Mouse (Mus musculus) midbrain, embryonic 11.5 days (tissue): ENCODE measurements around the gene Efcab11. TPM values are rescaled to one million over a fixed set of nuclear protein-coding genes. Genes with fewer than 3 reads are reported as not detected.

ENCODE experiments used
- ATAC-seq: fragments of 200-750 bp; cut with Nextera tagmentation; 2 replicates; pipeline ENCODE4 v1.8.0; 2017; ENCODE audit warnings: moderate TSS enrichment, moderate library complexity; ENCODE audit not compliant: low FRiP score
- DNase-seq: peaks from one replicate; pipeline ENCODE4 v3.0.0; 2015; ENCODE audit warnings: low spot score; ENCODE audit errors: missing footprints
- H3K27ac ChIP-seq: fragments of 300-500 bp; sonication (generic); 2 replicates; pipeline ENCODE4 v1.5.1; 2014; ENCODE audit warnings: low read depth, low read length
- H3K27me3 ChIP-seq: fragments of 300-500 bp; sonication (generic); 2 replicates; pipeline ENCODE4 v1.6.1; 2014; ENCODE audit warnings: mild to moderate bottlenecking, low read length, moderate library complexity, mixed read lengths; ENCODE audit not compliant: control insufficient read depth, insufficient read depth
- H3K36me3 ChIP-seq: fragments of 300-500 bp; sonication (generic); 2 replicates; pipeline ENCODE4 v1.6.1; 2014; ENCODE audit warnings: mild to moderate bottlenecking, low read length, moderate library complexity, mixed read lengths; ENCODE audit not compliant: control insufficient read depth, insufficient read depth
- H3K4me1 ChIP-seq: fragments of 300-500 bp; sonication (generic); 2 replicates; pipeline ENCODE4 v1.6.1; 2014; ENCODE audit warnings: low read length; ENCODE audit not compliant: control insufficient read depth, insufficient read depth
- H3K4me2 ChIP-seq: fragments of 300-500 bp; sonication (generic); 2 replicates; pipeline ENCODE4 v1.6.1; 2014; ENCODE audit warnings: mild to moderate bottlenecking, moderate library complexity
- H3K4me3 ChIP-seq: fragments of 300-500 bp; sonication (generic); 2 replicates; pipeline ENCODE4 v1.5.1; 2014; ENCODE audit warnings: low read depth, low read length
- H3K9ac ChIP-seq: fragments of 300-500 bp; sonication (generic); 2 replicates; pipeline ENCODE4 v1.6.1; 2014; ENCODE audit warnings: low read length
- H3K9me3 ChIP-seq: fragments of 300-500 bp; sonication (generic); 2 replicates; pipeline ENCODE4 v1.6.1; 2016; ENCODE audit warnings: low read length; ENCODE audit not compliant: control insufficient read depth
- WGBS: fragments of 180-500 bp; shearing (Covaris S2); extraction: QIAGEN DNeasy Blood & Tissue Kit; methylation state at CpG from one replicate; pipeline ENCODE4 v1.1.7; 2014; 5-methylcytosine and 5-hydroxymethylcytosine counted together
- polyA plus RNA-seq: library from polyadenylated mRNA; unstranded; fragments of >200 nt; fragmentation: Nextera tagmentation; extraction: Ambion mirVana; gene quantifications from 2 replicates; pipeline ENCODE4 v1.2.1, GENCODE M21; 2014

The Efcab11 gene
- polyA plus RNA-seq, 1 experiment from 2014 or later, result 23.8 TPM

DNA sequence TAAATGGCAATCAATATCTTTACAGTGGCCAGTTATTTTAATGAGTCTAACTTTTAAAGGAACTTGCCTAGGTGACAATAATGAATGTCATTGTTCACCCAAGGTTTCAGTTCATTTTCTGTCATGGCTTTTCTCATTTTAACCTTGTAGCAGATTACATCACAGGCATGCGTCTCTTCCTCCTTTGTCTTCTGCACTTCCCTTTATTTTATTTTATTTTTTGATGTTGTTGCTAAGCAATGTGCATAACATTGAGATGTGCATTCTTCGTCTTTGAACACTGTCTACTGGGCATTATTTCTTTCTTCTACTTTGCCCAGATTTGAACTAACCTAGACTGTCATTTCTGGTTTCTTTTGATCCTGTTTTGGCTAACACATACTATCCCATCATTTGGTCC is 88.3 kb downstream of the Efcab11 start:
- H3K4me1 ChIP-seq, result peaks cover 6% of the 10 kb centered on the region
- H3K9me3 ChIP-seq, result no peaks in the 10 kb centered on the region
- no peaks in the 10 kb centered on the region for H3K27me3 ChIP-seq
- DNase-seq, result no peak
- 74% methylated on average over 2 of the region's 2 CpGs for WGBS
- H3K9ac ChIP-seq, result no peak overlapping the region
- H3K27ac ChIP-seq, result no peak overlapping the region
- ATAC-seq, result no peak
- H3K36me3 ChIP-seq, result no peaks in the 10 kb centered on the region
- no peak overlapping the region for H3K4me3 ChIP-seq
- H3K4me2 ChIP-seq, result no peak overlapping the region

GRCm38 (mm10) chr12:99794792-99795620 is 89.2 kb downstream of the Efcab11 start:
- Histone ChIP-seq H3K4me2 (no peak overlapping the region), H3K9ac (no peak overlapping the region), H3K27me3 (no peaks in the 10 kb centered on the region), H3K27ac (no peak overlapping the region), H3K4me3 (no peak overlapping the region), H3K4me1 (peaks cover 6% of the 10 kb centered on the region), H3K9me3 (no peaks in the 10 kb centered on the region), H3K36me3 (no peaks in the 10 kb centered on the region)
- 83% methylated on average over 7 of the region's 7 CpGs for WGBS
- ATAC-seq (no peak), DNase-seq (no peak)

GRCm38 (mm10) chr12:99794158-99794515 is 90.1 kb downstream of the Efcab11 start:
- H3K9ac ChIP-seq, result no peak overlapping the region
- no peak for ATAC-seq
- WGBS, result 75% methylated on average over 4 of the region's 4 CpGs

GRCm38 (mm10) chr12:99793465-99794157 is 90.6 kb downstream of the Efcab11 start:
- Histone ChIP-seq H3K27me3 (no peaks in the 10 kb centered on the region), H3K4me2 (no peak overlapping the region), H3K4me3 (no peak overlapping the region), H3K27ac (no peak overlapping the region), H3K9ac (no peak overlapping the region), H3K36me3 (no peaks in the 10 kb centered on the region), H3K9me3 (no peaks in the 10 kb centered on the region), H3K4me1 (peaks cover 6% of the 10 kb centered on the region)
- no peak for DNase-seq
- ATAC-seq, result no peak
- WGBS, result 63% methylated on average over 10 of the region's 10 CpGs

More at GRCm38 (mm10) chr12:99794158-99794515, 90.1 kb downstream of the Efcab11 start:
- no peak for DNase-seq
- Histone ChIP-seq H3K4me3 (no peak overlapping the region), H3K36me3 (no peaks in the 10 kb centered on the region), H3K4me2 (no peak overlapping the region), H3K4me1 (peaks cover 6% of the 10 kb centered on the region), H3K27ac (no peak overlapping the region), H3K27me3 (no peaks in the 10 kb centered on the region), H3K9me3 (no peaks in the 10 kb centered on the region)

DNA sequence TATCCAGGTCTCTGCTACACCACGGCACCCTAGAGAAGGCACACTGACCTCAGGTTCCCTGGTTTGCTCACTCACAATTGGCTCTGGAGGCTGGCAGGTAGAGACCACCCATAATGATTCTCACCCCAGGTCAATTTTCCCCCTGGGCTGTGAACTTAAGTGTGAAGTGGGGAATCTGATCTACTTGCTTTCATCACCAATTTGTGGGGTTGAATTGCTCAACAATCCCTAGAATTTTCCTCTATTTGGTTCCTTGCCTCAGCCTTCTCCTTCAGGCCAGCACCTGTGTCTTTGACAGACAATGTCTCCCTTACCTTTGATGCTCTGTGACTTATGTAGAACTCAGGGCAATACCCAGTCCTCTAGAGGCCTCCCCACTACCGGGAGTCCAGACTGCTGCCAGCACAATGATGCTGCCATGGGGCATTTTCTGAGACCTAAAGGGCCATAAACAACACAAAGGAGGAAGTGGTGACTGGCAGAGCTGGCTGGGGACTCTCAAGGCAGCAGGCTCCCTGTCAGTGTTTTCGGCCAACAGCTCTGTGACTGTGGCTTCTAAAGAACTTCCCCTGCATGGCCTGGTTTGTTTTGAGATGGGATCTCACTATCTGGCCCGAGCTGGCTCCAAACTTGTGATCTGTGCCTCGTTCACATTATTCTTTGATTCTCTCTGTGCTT is 94.8 kb downstream of the Efcab11 start:
- Histone ChIP-seq H3K9me3 (no peaks in the 10 kb centered on the region), H3K27ac (no peak overlapping the region), H3K36me3 (no peaks in the 10 kb centered on the region), H3K27me3 (no peaks in the 10 kb centered on the region), H3K9ac (no peak overlapping the region), H3K4me1 (peaks cover 6% of the 10 kb centered on the region), H3K4me3 (no peak overlapping the region), H3K4me2 (no peak overlapping the region)
- no peak for ATAC-seq
- 79% methylated on average over 5 of the region's 5 CpGs for WGBS
- DNase-seq, result no peak

DNA sequence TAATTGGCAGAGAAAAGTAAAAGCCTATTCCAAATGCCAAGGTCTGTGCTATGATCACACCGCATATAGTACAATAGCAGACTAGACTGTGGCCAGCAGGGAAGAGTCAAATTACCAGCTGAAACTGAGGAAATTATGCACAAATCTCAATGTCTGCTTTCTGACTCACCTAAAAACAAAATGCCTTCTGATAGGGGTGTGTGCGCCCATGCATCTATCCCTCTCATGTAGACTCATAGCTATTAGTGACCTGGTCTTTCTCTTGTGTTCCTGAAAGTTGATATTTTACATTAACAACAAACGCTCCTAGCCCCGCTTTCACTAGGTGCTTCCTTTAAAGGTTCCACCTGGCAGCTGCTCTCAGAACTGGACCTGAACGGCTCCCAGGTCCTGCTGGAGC is 102.5 kb downstream of the Efcab11 start:
- WGBS, result 95% methylated on average over 5 of the region's 5 CpGs
- Histone ChIP-seq H3K9me3 (no peaks in the 10 kb centered on the region), H3K4me3 (no peak overlapping the region), H3K36me3 (no peaks in the 10 kb centered on the region), H3K9ac (no peak overlapping the region; the same call in 1 of the 2 replicates), H3K27ac (no peak overlapping the region), H3K4me1 (no peaks in the 10 kb centered on the region), H3K27me3 (no peaks in the 10 kb centered on the region), H3K4me2 (no peak overlapping the region)
- ATAC-seq, result no peak
- no peak for DNase-seq

DNA sequence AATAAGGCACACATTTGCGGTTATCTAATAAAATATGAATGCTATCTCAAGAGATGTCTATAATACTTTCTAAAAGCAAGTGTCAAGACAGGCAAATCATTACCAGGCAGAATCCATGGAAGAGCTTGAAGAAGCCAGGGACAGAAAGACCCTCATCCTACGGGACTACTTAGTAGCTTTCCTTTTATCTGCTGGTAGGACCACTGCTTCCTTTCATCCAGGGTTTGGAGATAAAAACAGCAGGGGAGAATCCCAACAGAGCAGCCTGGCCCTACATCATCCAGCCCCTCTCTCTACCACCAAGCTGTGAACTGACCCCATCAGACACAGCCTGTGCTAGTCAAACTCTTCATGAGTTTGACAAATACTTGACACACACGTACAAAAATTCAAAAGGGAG is 103.8 kb downstream of the Efcab11 start:
- no peak overlapping the region for H3K27ac ChIP-seq
- H3K36me3 ChIP-seq, result no peaks in the 10 kb centered on the region
- H3K4me1 ChIP-seq, result no peaks in the 10 kb centered on the region
- H3K9me3 ChIP-seq, result no peaks in the 10 kb centered on the region
- DNase-seq, result no peak
- no peak for ATAC-seq
- no peak overlapping the region for H3K4me3 ChIP-seq
- H3K4me2 ChIP-seq, result no peak overlapping the region
- no peak overlapping the region for H3K9ac ChIP-seq
- 82% methylated on average over 3 of the region's 3 CpGs for WGBS
- no peaks in the 10 kb centered on the region for H3K27me3 ChIP-seq

DNA sequence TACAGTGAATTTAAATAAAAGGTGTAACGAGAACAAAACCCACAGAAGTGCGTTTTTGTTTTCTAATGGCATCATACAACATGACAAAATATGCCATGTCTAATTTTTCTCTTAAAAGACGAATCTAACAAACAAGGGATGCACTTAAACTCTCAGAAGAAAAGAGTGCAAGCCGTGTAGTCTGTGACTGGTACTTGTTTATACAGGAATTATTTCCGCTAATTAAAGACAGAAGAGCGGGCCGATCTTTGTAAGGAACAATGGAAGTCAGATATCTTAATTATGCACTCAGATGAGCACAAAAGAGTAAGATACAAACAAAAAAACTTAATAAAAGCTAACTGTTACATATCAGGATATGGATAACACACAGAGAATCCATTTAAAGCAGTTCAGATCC is 104.3 kb downstream of the Efcab11 start:
- Histone ChIP-seq H3K27me3 (no peaks in the 10 kb centered on the region), H3K4me1 (no peaks in the 10 kb centered on the region), H3K36me3 (no peaks in the 10 kb centered on the region), H3K4me2 (no peak overlapping the region), H3K9ac (no peak overlapping the region), H3K4me3 (no peak overlapping the region), H3K27ac (no peak overlapping the region), H3K9me3 (no peaks in the 10 kb centered on the region)
- WGBS, result 72% methylated on average over 7 of the region's 7 CpGs
- DNase-seq, result no peak
- ATAC-seq, result no peak
